Mouse (Mus musculus): ENCODE measurements around the gene Sh3bgrl2. TPM values are rescaled to one million over a fixed set of nuclear protein-coding genes. Genes with fewer than 3 reads are reported as not detected.

The Sh3bgrl2 gene
- total RNA-seq, 2 experiments from 2014 or later, result 4.4 to 4.9 TPM

- DNase-seq, result no peak
Observed at GRCm38 (mm10) chr9:83591848-83592456, 43.8 kb downstream of the Sh3bgrl2 start.

- no peak for DNase-seq
Observed at GRCm38 (mm10) chr9:83593811-83594210, 45.7 kb downstream of the Sh3bgrl2 start.

GRCm38 (mm10) chr9:83596132-83596531 lies 48.0 kb downstream of the Sh3bgrl2 start:
- DNase-seq, result no peak

- no peak for DNase-seq
Observed at GRCm38 (mm10) chr9:83596646-83597481, 48.7 kb downstream of the Sh3bgrl2 start.

- DNase-seq, result no peak
Observed at GRCm38 (mm10) chr9:83598047-83598446, 49.9 kb downstream of the Sh3bgrl2 start.

- peak; percentile 13 to 32 for DNase-seq
Observed at GRCm38 (mm10) chr9:83599505-83599904, 51.4 kb downstream of the Sh3bgrl2 start.

GRCm38 (mm10) chr9:83600286-83601048 lies 52.3 kb downstream of the Sh3bgrl2 start:
- no peak for DNase-seq

GRCm38 (mm10) chr9:83602176-83602770 lies 54.1 kb downstream of the Sh3bgrl2 start:
- no peak for DNase-seq

GRCm38 (mm10) chr9:83603159-83603558 lies 55.0 kb downstream of the Sh3bgrl2 start:
- DNase-seq, result no peak

- DNase-seq, result no peak
Observed at GRCm38 (mm10) chr9:83605886-83606640, 57.9 kb downstream of the Sh3bgrl2 start.

- DNase-seq, result no peak
Observed at GRCm38 (mm10) chr9:83608135-83608534, 60.0 kb downstream of the Sh3bgrl2 start.

- DNase-seq, result peak; percentile 57 to 81
Observed at GRCm38 (mm10) chr9:83609422-83610297, 61.5 kb downstream of the Sh3bgrl2 start.

GRCm38 (mm10) chr9:83615912-83616585 lies 67.9 kb downstream of the Sh3bgrl2 start:
- no peak for DNase-seq

- DNase-seq, result no peak
Observed at GRCm38 (mm10) chr9:83616586-83617081, 68.5 kb downstream of the Sh3bgrl2 start.

- DNase-seq, result no peak
Observed at GRCm38 (mm10) chr9:83623455-83623854, 75.3 kb downstream of the Sh3bgrl2 start.

- DNase-seq, result no peak
Observed at GRCm38 (mm10) chr9:83624193-83624592, 76.1 kb downstream of the Sh3bgrl2 start.

GRCm38 (mm10) chr9:83625085-83625484 lies 77.0 kb downstream of the Sh3bgrl2 start:
- DNase-seq, result no peak

GRCm38 (mm10) chr9:83628669-83629612 lies 80.8 kb downstream of the Sh3bgrl2 start:
- DNase-seq, result no peak

GRCm38 (mm10) chr9:83630341-83630740 lies 82.2 kb downstream of the Sh3bgrl2 start:
- no peak for DNase-seq

Data from heart, adult 18-20 months (tissue).